ENCODE assay signal across 7 mouse cellular contexts in the genomic region with DNA sequence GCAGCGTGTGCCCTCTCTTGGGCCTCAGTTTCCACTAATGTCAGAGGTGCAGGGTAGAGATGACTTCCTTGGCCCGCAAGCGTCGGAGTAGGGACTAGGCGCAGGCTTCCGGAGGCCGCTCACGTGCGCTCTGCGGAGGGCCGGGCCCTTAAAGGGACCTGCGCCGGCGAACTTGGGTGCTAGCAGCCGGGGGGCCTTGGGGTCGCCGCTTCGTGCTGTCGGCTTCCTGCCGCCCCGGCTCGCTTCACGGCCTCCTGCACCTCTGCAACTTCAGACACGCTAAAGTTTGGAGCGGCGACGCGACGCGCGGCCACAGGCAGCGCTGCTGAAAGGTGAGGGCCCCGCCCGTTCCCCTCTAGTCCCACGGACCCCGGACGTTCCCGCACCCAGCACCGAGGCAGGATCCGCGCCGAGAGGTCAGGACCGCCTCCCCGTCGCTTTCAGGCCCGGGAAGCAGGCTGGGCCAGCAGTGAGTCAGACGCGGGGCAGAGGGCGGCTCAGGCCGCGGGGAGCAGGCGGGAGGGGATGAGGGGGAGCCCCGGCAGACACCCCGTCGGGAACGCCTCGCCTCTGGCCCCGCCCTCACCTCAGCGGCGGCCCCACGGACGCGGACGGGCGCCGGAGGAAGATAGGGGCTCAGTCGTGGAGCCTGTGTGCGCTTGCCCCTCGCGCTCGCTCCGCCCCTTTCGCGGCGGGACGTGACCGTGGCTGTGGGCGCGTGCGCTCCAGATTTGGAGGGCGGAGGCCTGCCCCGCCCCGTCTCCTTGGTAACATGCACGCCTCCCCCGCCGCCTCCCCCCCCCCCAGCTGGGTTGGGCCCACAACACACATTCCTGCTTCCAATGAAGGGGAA. TPM values are rescaled to one million over a fixed set of nuclear protein-coding genes. Genes with fewer than 3 reads are reported as not detected.
A peak's percentile ranks its signal among the peaks of the same experiment; 100 is the strongest.
DNase-seq lines count a peak whose midpoint lies in the region; ATAC-seq and TF ChIP-seq lines count a peak whose summit lies in the region.

A gene (minus strand): TSS at position 679 of the 853 bp plus-strand sequence.

- TF ChIP-seq POLR2A in cortical plate, adult 2 months (IDR thresholded peaks at IDR 0.05; ENCODE audit: extremely low read depth, insufficient read depth, low read length) = peak; percentile 70; the same call in 1 of the 2 replicates

- intact Hi-C loops in left cerebral cortex, postnatal 25 days (cut with DNase I) = loop anchor here (1.0 kb wide), 1 partner anchor 136 kb away; a partner anchor contains a TSS

- H3K9me3 ChIP-seq in midbrain, embryonic 10.5 days (replicated peaks) = no peaks in the 10 kb centered on the region

- H3K4me3 ChIP-seq in cortical plate, adult 2 months (ENCODE audit: insufficient read depth, low read length) = peak within 1 kb of the TSS; percentile 96
- peak within 1 kb of the TSS; percentile 92 for H3K4me3 ChIP-seq in midbrain, embryonic 10.5 days

- peaks cover 6% of the 10 kb centered on the region; the same call in 1 of the 2 replicates for H3K27me3 ChIP-seq in midbrain, embryonic 10.5 days (ENCODE audit: low read depth, poor library complexity, severe bottlenecking)

- peak within 1 kb of the TSS; percentile 30; the same call in 1 of the 2 replicates for H3K27ac ChIP-seq in cortical plate, adult 2 months (ENCODE audit: insufficient read depth, low read length)
- H3K27ac ChIP-seq in midbrain, embryonic 10.5 days (replicated peaks) = peak within 1 kb of the TSS; percentile 88

- H3K4me1 ChIP-seq in cortical plate, adult 2 months (ENCODE audit: control insufficient read depth, insufficient read depth, low read length) = peaks cover 6% of the 10 kb centered on the region; the same call in 1 of the 2 replicates
- H3K4me1 ChIP-seq in midbrain, embryonic 10.5 days = peaks cover 36% of the 10 kb centered on the region

- no peak for TF ChIP-seq CTCF in cortical plate, adult 2 months (IDR thresholded peaks at IDR 0.05; ENCODE audit: extremely low read depth, insufficient read depth, low read length)

- WGBS in midbrain, embryonic 10.5 days = under 1% methylated on average over 85 of the region's 86 CpGs

- peak; percentile 83 for DNase-seq in adipocyte (ENCODE audit: low spot score)
- peak; percentile 79 for DNase-seq in gastrocnemius, postnatal 10 days
- DNase-seq in left cerebral cortex, postnatal 25 days (ENCODE audit: low spot score in 2 of 2) = peak; percentile 87 to 91
- peak; percentile 77 for DNase-seq in midbrain, embryonic 10.5 days (ENCODE audit: low spot score)
- peak; percentile 79 for DNase-seq in right cerebral cortex, postnatal 4 days

- H3K36me3 ChIP-seq in midbrain, embryonic 10.5 days = peaks cover 15% of the 10 kb centered on the region; the same call in 1 of the 2 replicates

- peak; percentile 76 for ATAC-seq in inflammation-experienced regulatory T-cells, adult 6 months

RNA-seq across cellular contexts. Expression of the gene that starts here (rescaled TPM):
- 106 and 109 TPM in 2 replicates for polyA plus RNA-seq in cortical plate, adult 2 months (2012; rRNA removed)
- 10 to 100 TPM; 18.9 to 21.7 TPM for total RNA-seq in gastrocnemius, postnatal 10 days (2021)
- polyA plus RNA-seq in inflammation-experienced regulatory T-cells, adult 6 months (2017; shearing (Covaris generic)) = 10 to 100 TPM; 23.1 to 36.9 (median 34.4) TPM
- total RNA-seq in left cerebral cortex, postnatal 25 days (2021) = 100 to 1,000 TPM in 1 of 2 experiments, 10 to 100 TPM in 1; 96.3 to 106 TPM
- polyA plus RNA-seq in midbrain, embryonic 10.5 days (2016; fragmentation: Nextera tagmentation; extraction: Ambion mirVana) = 26.4 and 30.2 TPM in 2 replicates

Comparison
In these comparisons a context has a peak if more than half of its experiments do, and no peak if none do; other contexts are left out.
1. Peak in every context shown above with its lines: DNase-seq, ATAC-seq, H3K4me3 ChIP-seq and H3K27ac ChIP-seq.
2. RNA of the gene that starts here (total RNA-seq): 96.3 to 106 TPM in left cerebral cortex, postnatal 25 days; 18.9 to 21.7 TPM in gastrocnemius, postnatal 10 days; every median in the first group is over 4 times any median in the second.